Mouse (Mus musculus) embryonic facial prominence, embryonic 14.5 days (tissue): ENCODE measurements around the gene Cdh12. TPM values are rescaled to one million over a fixed set of nuclear protein-coding genes. Genes with fewer than 3 reads are reported as not detected.
A peak's percentile ranks its signal among the peaks of the same experiment; 100 is the strongest.
"Not testable (repeated sequence)": the region's sequence is repeated elsewhere in the genome, so short reads cannot be mapped to it uniquely, and the experiment has no call there.

Source experiments
- ATAC-seq: fragments of 200-750 bp; cut with Nextera tagmentation; 2 replicates; pipeline ENCODE4 v1.8.0; 2017; ENCODE audit warnings: low read depth, moderate number of reproducible peaks, moderate TSS enrichment
- DNase-seq: peaks from one replicate; pipeline ENCODE4 v3.0.0-alpha.2; 2015; ENCODE audit warnings: low spot score
- H3K27ac ChIP-seq: fragments of 300-500 bp; sonication (generic); replicated peaks from 2 replicates; pipeline ENCODE4 v1.5.1; 2014; ENCODE audit warnings: low read depth, mild to moderate bottlenecking, low read length, moderate library complexity
- H3K27me3 ChIP-seq: fragments of 300-500 bp; sonication (generic); replicated peaks from 2 replicates; pipeline ENCODE4 v1.6.1; 2014; ENCODE audit warnings: low read length; ENCODE audit not compliant: control insufficient read depth, insufficient read depth
- H3K36me3 ChIP-seq: fragments of 300-500 bp; sonication (generic); 2 replicates; pipeline ENCODE4 v1.6.1; 2014; ENCODE audit warnings: low read length, mixed read lengths; ENCODE audit not compliant: control insufficient read depth, insufficient read depth
- H3K4me1 ChIP-seq: fragments of 300-500 bp; sonication (generic); 2 replicates; pipeline ENCODE4 v1.6.1; 2014; ENCODE audit warnings: antibody characterized with exemption, low read length; ENCODE audit not compliant: control insufficient read depth, insufficient read depth
- H3K4me2 ChIP-seq: fragments of 300-500 bp; sonication (generic); 2 replicates; pipeline ENCODE4 v1.6.1; 2014; ENCODE audit warnings: low read depth, mild to moderate bottlenecking, low read length, moderate library complexity, mixed read lengths
- H3K4me3 ChIP-seq: fragments of 300-500 bp; sonication (generic); 2 replicates; pipeline ENCODE4 v1.5.1; 2014; ENCODE audit warnings: low read depth, mild to moderate bottlenecking, low read length
- H3K9ac ChIP-seq: fragments of 300-500 bp; sonication (generic); 2 replicates; pipeline ENCODE4 v1.6.1; 2014; ENCODE audit warnings: low read depth, mild to moderate bottlenecking, low read length, moderate library complexity, mixed read lengths
- H3K9me3 ChIP-seq: fragments of 300-500 bp; sonication (generic); 2 replicates; pipeline ENCODE4 v1.6.1; 2016; ENCODE audit warnings: low read length; ENCODE audit not compliant: control insufficient read depth
- WGBS: fragments of 180-500 bp; shearing (Covaris S2); extraction: QIAGEN DNeasy Blood & Tissue Kit; methylation state at CpG from one replicate; pipeline ENCODE4 v1.1.7; 2014; 5-methylcytosine and 5-hydroxymethylcytosine counted together
- polyA plus RNA-seq: library from polyadenylated mRNA; unstranded; fragments of >200 nt; fragmentation: Nextera tagmentation; extraction: Ambion mirVana; gene quantifications from 2 replicates; pipeline ENCODE4 v1.2.1, GENCODE M21; 2014

Gene Cdh12
- polyA plus RNA-seq, 1 experiment from 2014 or later, result 1.1 TPM

DNA sequence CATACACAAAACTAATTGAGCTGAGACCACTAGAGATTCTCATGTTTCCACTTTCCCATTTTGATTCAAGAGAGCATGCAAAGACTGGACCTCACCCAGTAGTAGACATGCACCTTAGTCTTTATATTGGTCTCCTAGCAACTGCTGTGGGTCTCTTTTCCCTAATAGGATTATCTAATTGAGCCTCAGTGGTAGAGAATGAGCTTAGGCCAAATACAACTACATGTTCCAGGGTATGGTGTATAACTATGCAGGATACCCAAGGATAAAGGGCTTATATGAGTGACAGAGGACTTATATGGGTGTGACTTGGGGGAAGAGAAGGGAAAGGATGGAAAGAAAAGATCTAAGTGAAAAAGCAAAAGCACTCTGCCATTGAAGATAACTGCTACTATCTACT lies 683.9 kb downstream of the Cdh12 start:
- Histone ChIP-seq H3K36me3 (no peaks in the 10 kb centered on the region), H3K4me1 (no peaks in the 10 kb centered on the region), H3K9me3 (no peaks in the 10 kb centered on the region), H3K27ac (no peak overlapping the region), H3K4me2 (no peak overlapping the region), H3K27me3 (no peaks in the 10 kb centered on the region), H3K4me3 (no peak overlapping the region), H3K9ac (no peak overlapping the region)
- DNase-seq (no peak), ATAC-seq (no peak; the same call in 1 of the 2 replicates)

DNA sequence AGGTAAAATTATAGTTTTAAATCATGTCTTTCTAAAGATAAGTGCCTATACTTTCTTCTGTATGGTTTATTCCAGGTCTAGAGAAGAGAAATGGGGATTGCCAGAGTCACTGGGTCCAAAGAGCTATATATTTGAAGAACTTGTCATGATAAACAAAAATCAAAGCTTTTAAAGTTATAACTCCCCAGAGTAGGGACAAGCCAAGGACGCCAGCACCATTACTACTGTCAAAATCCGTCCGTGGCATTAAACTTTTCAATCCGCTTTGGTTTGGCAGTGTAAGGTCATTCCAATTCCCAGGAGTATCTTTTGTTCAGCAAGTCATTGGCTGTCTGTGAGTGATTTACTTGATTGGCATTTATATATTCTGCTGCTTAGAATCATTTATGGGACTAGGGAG lies 697.8 kb downstream of the Cdh12 start:
- Histone ChIP-seq H3K9me3 (no peaks in the 10 kb centered on the region), H3K36me3 (no peaks in the 10 kb centered on the region), H3K4me2 (no peak overlapping the region), H3K27me3 (no peaks in the 10 kb centered on the region), H3K9ac (no peak overlapping the region), H3K27ac (no peak overlapping the region), H3K4me1 (no peaks in the 10 kb centered on the region), H3K4me3 (no peak overlapping the region)
- no peak for ATAC-seq
- 60% methylated on average over 4 of the region's 4 CpGs for WGBS
- no peak for DNase-seq

DNA sequence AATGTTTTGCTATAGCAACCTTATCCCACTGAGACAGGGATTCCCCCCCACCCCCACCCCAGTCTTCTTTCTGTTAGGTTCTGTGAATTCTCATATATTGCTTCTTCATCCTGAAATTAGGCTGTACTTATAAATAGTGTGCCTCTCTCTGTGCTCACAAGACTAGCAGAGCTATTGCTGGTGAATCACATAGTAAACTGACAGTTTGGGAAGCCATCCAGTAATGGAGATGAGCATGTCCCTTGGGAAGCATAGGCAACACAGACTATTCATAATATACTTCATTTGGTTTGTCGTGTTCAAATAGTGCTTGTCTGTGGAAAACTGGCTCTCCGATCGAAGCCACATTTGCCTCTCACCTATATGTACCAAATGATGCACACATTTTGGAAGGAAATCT lies 704.5 kb downstream of the Cdh12 start:
- H3K4me1 ChIP-seq, result no peaks in the 10 kb centered on the region
- no peaks in the 10 kb centered on the region for H3K9me3 ChIP-seq
- H3K4me2 ChIP-seq, result no peak overlapping the region
- WGBS, result 82% methylated on average over 3 of the region's 3 CpGs
- H3K36me3 ChIP-seq, result no peaks in the 10 kb centered on the region
- ATAC-seq, result no peak
- H3K27ac ChIP-seq, result no peak overlapping the region
- H3K4me3 ChIP-seq, result no peak overlapping the region
- H3K9ac ChIP-seq, result no peak overlapping the region
- DNase-seq, result peak; percentile 3
- no peaks in the 10 kb centered on the region for H3K27me3 ChIP-seq

DNA sequence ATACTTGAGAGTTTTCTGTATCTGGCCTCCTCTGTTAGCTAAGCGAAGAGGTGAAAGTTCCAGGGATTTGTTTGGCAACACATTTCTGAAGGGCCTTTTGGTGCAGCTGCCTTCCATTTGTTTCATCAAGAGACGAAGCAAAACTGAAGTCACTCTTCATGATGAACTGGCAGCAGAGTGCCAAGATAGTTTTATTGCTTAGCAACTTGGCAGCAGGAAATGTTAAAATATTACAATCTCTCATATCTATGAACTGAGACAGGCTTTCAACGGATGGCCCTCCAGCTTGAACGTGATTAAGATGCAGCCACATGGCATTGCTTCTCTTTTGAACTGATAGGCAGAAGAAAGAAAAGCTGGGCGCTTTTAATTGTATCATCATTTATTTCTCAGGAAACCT lies 730.7 kb downstream of the Cdh12 start:
- H3K27ac ChIP-seq, result no peak overlapping the region
- no peaks in the 10 kb centered on the region for H3K4me1 ChIP-seq
- H3K9ac ChIP-seq, result no peak overlapping the region
- no peaks in the 10 kb centered on the region for H3K9me3 ChIP-seq
- no peak overlapping the region for H3K4me2 ChIP-seq
- 66% methylated on average over 5 of the region's 5 CpGs for WGBS
- DNase-seq, result peak; percentile 23
- H3K4me3 ChIP-seq, result no peak overlapping the region
- no peak for ATAC-seq
- H3K27me3 ChIP-seq, result no peaks in the 10 kb centered on the region
- no peaks in the 10 kb centered on the region for H3K36me3 ChIP-seq

DNA sequence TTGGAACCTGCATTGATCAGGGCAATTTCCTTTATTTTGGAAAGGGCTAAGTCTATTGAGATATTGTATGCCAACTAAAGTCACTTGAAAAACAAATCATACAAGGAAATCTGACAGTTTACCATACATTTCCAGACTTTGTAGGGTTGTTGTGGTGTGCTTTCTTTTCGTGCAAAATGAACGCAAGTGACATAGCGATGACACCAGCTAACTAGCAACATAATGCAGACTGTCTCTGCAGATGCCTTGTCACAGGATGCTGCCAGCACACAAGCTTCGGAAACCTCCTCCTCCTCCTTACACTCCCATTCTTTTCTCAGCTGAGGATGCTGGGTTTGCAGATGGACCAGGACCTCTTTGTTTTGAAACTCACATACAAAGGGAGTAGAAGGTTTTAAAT lies 731.1 kb downstream of the Cdh12 start:
- no peak for DNase-seq
- ATAC-seq, result no peak
- H3K27ac ChIP-seq, result no peak overlapping the region

DNA sequence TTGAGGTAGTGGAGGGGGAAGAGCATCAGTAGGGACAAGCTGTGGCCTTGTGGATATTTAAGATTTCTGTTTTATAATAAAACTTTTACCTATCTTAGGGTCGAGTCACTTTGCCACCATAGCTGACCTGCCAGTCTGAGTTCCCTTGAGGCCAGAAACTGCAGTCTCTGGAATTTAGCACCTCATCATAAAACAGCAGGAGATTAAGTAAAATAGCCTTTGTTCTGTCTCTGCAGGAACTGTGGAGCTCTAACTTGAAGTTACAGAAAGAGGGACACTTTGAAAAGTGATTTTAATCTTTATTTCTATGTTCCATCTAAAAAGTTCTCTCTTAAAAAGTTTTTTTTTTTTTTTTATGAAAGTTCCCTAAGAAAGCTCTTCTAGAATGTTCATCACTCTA lies 736.7 kb downstream of the Cdh12 start:
- no peak overlapping the region for H3K4me3 ChIP-seq
- H3K27me3 ChIP-seq, result no peaks in the 10 kb centered on the region
- no peaks in the 10 kb centered on the region for H3K9me3 ChIP-seq
- DNase-seq (no peak), ATAC-seq (no peak)
- no peak overlapping the region for H3K9ac ChIP-seq
- 47% methylated on average over 1 of the region's 1 CpGs for WGBS
- no peak overlapping the region for H3K4me2 ChIP-seq
- no peaks in the 10 kb centered on the region for H3K4me1 ChIP-seq
- H3K36me3 ChIP-seq, result no peaks in the 10 kb centered on the region
- H3K27ac ChIP-seq, result no peak overlapping the region

More for the DNA sequence above, 731.1 kb downstream of the Cdh12 start:
- no peaks in the 10 kb centered on the region for H3K9me3 ChIP-seq
- H3K4me2 ChIP-seq, result no peak overlapping the region
- H3K4me1 ChIP-seq, result no peaks in the 10 kb centered on the region
- H3K9ac ChIP-seq, result no peak overlapping the region
- H3K27me3 ChIP-seq, result no peaks in the 10 kb centered on the region
- 63% methylated on average over 4 of the region's 4 CpGs for whole genome bisulfite sequencing
- no peaks in the 10 kb centered on the region for H3K36me3 ChIP-seq
- H3K4me3 ChIP-seq, result no peak overlapping the region

DNA sequence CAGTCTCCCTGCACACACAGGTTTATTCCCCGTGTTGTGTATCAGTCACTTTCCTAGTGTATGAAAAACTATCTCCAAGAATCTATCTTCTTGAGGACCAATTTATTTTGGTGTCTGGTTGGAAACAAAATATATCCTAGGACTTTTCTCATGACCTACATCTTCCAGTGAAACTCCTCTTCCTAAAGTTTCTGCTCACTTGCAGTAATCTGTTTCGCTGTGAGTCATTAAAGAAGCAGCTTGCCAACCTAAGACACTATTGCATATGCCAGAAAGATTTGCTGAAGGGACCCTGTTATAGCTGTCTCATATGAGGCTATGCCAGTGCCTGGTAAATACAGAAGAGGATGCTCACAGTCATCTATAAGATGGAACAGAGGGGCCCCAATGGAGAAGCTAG lies 761.0 kb downstream of the Cdh12 start:
- not testable (repeated sequence) for H3K9ac ChIP-seq, ATAC-seq, DNase-seq, H3K4me3 ChIP-seq, H3K9me3 ChIP-seq, H3K4me1 ChIP-seq, H3K27ac ChIP-seq, H3K27me3 ChIP-seq, H3K36me3 ChIP-seq, H3K4me2 ChIP-seq
- WGBS, result 87% methylated on average over 2 of the region's 2 CpGs

DNA sequence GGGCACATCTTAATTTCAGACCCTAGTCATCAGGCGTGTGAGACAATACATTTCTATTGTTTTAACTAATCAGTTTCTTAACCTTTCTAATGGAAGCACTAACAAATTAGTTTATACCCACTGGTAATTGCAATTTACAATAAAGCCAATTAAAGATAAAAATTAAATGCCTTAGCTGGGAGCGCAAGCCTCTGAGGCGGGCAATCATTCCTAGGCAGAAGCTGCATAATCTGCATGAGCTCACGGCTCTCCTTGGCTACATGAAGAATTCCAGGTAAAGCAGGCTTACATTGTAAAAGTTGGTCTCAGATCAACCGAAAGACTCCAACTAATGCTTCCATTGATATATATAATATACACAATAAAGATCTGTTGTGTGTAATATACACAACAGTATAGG lies 773.9 kb downstream of the Cdh12 start:
- Histone ChIP-seq H3K4me1 (no peaks in the 10 kb centered on the region), H3K9me3 (no peaks in the 10 kb centered on the region), H3K27ac (no peak overlapping the region), H3K4me3 (no peak overlapping the region), H3K27me3 (no peaks in the 10 kb centered on the region), H3K36me3 (no peaks in the 10 kb centered on the region), H3K4me2 (no peak overlapping the region), H3K9ac (no peak overlapping the region)
- DNase-seq (no peak), ATAC-seq (no peak)
- WGBS, result 88% methylated on average over 5 of the region's 5 CpGs

DNA sequence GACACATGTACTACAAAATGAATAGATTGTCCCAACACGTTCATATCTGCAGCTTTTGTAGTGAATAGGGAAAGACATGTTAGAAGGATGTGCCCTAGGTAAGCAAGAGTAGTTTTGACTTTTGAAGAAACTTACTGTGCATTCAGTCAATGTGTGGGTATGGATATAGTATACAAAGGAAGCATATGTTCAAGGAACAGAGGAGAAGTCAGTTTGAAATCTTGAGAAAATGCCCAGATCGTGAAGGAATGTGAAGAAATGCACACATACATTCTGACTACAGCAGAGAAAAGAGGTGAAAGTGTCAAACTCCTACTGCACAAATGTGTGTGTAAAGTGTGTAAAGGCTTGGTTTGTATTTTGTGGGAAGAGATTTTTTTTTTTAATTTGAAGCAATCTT lies 812.3 kb downstream of the Cdh12 start:
- 82% methylated on average over 2 of the region's 2 CpGs for WGBS
- no peaks in the 10 kb centered on the region for H3K4me1 ChIP-seq
- ATAC-seq, result no peak

More for the DNA sequence above, 812.3 kb downstream of the Cdh12 start:
- H3K36me3 ChIP-seq, result no peaks in the 10 kb centered on the region
- H3K4me3 ChIP-seq, result no peak overlapping the region
- no peak overlapping the region for H3K4me2 ChIP-seq
- DNase-seq, result no peak
- H3K9ac ChIP-seq, result no peak overlapping the region
- no peak overlapping the region for H3K27ac ChIP-seq
- no peaks in the 10 kb centered on the region for H3K9me3 ChIP-seq
- no peaks in the 10 kb centered on the region for H3K27me3 ChIP-seq
